Mouse (Mus musculus) G1E (cell line): ENCODE measurements around the gene Ino80b.

Experiments
- CTCF ChIP-seq: IDR thresholded peaks from 2 replicates; pipeline ENCODE4 v1.5.1; 2012; ENCODE audit warnings: low read depth, low read length, inconsistent platforms, mixed read lengths
- GATA1 ChIP-seq: IDR thresholded peaks from 2 replicates; pipeline ENCODE4 v1.6.1; 2012; ENCODE audit warnings: borderline replicate concordance, low read length, inconsistent platforms, mixed read lengths
- GATA2 ChIP-seq: IDR thresholded peaks from 2 replicates; pipeline ENCODE4 v1.6.1; 2012; ENCODE audit warnings: low read depth, low read length, inconsistent platforms, borderline replicate concordance
- TAL1 ChIP-seq: conservative IDR thresholded peaks from 2 replicates; pipeline ENCODE4 v1.6.1; 2012; ENCODE audit warnings: low read depth, low read length, inconsistent platforms, mixed read lengths

- TF ChIP-seq CTCF (no peak), GATA2 (no peak), GATA1 (no peak), TAL1 (no peak)
Measured at GRCm38 (mm10) chr6:83134226-83134625, 9.0 kb upstream of the Ino80b start.
